Mouse (Mus musculus) CH12.LX (cell line): ENCODE data around the gene Fancd2.

Experiments
- BHLHE40 ChIP-seq: IDR thresholded peaks from 2 replicates; pipeline ENCODE4 v1.6.1; 2011; ENCODE audit warnings: mild to moderate bottlenecking, low read depth, low read length, improper control_type of control experiment
- CTCF ChIP-seq, 2 experiments: IDR thresholded peaks in 1 of 2; conservative IDR thresholded peaks in 1 of 2; 2 replicates each; pipeline ENCODE4 v1.5.1; 2011 to 2012; ENCODE audit warnings: low read depth in 2 of 2, low read length in 2 of 2, improper control_type of control experiment in 1 of 2, inconsistent platforms in 1 of 2, mild to moderate bottlenecking in 1 of 2, moderate library complexity in 1 of 2
- E2F4 ChIP-seq: IDR thresholded peaks from 2 replicates; pipeline ENCODE4 v1.6.1; 2011; ENCODE audit warnings: low read depth, low read length, improper control_type of control experiment; ENCODE audit not compliant: insufficient replicate concordance
- EP300 ChIP-seq: IDR thresholded peaks from 2 replicates; pipeline ENCODE4 v1.6.1; 2011; ENCODE audit warnings: low read length, improper control_type of control experiment
- ETS1 ChIP-seq: conservative IDR thresholded peaks from 2 replicates; pipeline ENCODE4 v1.6.1; 2012; ENCODE audit warnings: low read depth, mild to moderate bottlenecking, inconsistent platforms, low read length, improper control_type of control experiment, moderate library complexity
- JUND ChIP-seq: conservative IDR thresholded peaks from 2 replicates; pipeline ENCODE4 v1.6.1; 2011; ENCODE audit warnings: low read depth, low read length, improper control_type of control experiment
- PAX5 ChIP-seq: IDR thresholded peaks from 2 replicates; pipeline ENCODE4 v1.6.1; 2012; ENCODE audit warnings: low read length, inconsistent platforms, mixed read lengths
- RAD21 ChIP-seq: IDR thresholded peaks from 2 replicates; pipeline ENCODE4 v1.6.1; 2011; ENCODE audit warnings: low read depth, mild to moderate bottlenecking, low read length, improper control_type of control experiment, moderate library complexity
- RCOR1 ChIP-seq: conservative IDR thresholded peaks from 2 replicates; pipeline ENCODE4 v1.6.1; 2012; ENCODE audit warnings: low read depth, mild to moderate bottlenecking, inconsistent platforms, low read length, improper control_type of control experiment
- ZKSCAN1 ChIP-seq: IDR thresholded peaks from 2 replicates; pipeline ENCODE4 v1.6.1; 2012; ENCODE audit warnings: low read depth, inconsistent platforms, low read length, improper control_type of control experiment, borderline replicate concordance
- ZMIZ1 ChIP-seq: IDR thresholded peaks from 2 replicates; pipeline ENCODE4 v1.6.1; 2012; ENCODE audit warnings: low read depth, mild to moderate bottlenecking, inconsistent platforms, low read length, improper control_type of control experiment

- TF ChIP-seq RAD21, result no peak
- no peak for TF ChIP-seq ETS1
- TF ChIP-seq ZMIZ1, result no peak
- TF ChIP-seq CTCF (conservative IDR thresholded peaks at IDR 0.05 in 1 of 2, IDR thresholded peaks at IDR 0.05 in 1 of 2; ENCODE audit: low read depth in 2 of 2, low read length in 2 of 2), result no peak
- no peak for TF ChIP-seq PAX5
- TF ChIP-seq ZKSCAN1, result no peak
- no peak for TF ChIP-seq RCOR1
- no peak for TF ChIP-seq E2F4
- TF ChIP-seq BHLHE40, result no peak
- TF ChIP-seq EP300, result no peak
- no peak for TF ChIP-seq JUND
Observed at GRCm38 (mm10) chr6:113505689-113506088, 25.8 kb upstream of the Fancd2 start.
